Mouse (Mus musculus): Measurements from ENCODE around the gene Ccl1. TPM values are rescaled to one million over a fixed set of nuclear protein-coding genes. Genes with fewer than 3 reads are reported as not detected.

Ccl1 gene
- polyA plus RNA-seq, 1 experiment from 2014 or later: 0.62 TPM

- H3K9ac ChIP-seq: no peak overlapping the region
- H3K4me1 ChIP-seq: no peaks in the 10 kb centered on the region
- no peak overlapping the region for H3K27ac ChIP-seq
- no peaks in the 10 kb centered on the region for H3K36me3 ChIP-seq (replicated peaks)
- no peak for ATAC-seq (replicated peaks)
- H3K4me3 ChIP-seq: no peak overlapping the region
- H3K9me3 ChIP-seq: no peaks in the 10 kb centered on the region
- 68% methylated on average over 7 of the region's 7 CpGs for WGBS
- H3K4me2 ChIP-seq: no peak overlapping the region
- H3K27me3 ChIP-seq (replicated peaks): no peaks in the 10 kb centered on the region; the same call in 1 of the 2 replicates
These were observed 134.0 kb downstream of the Ccl1 start for GRCm38 (mm10) chr11:82171316-82172071.

GRCm38 (mm10) chr11:82169456-82169855 is 136.0 kb downstream of the Ccl1 start:
- no peak overlapping the region for H3K4me2 ChIP-seq
- no peak overlapping the region for H3K27ac ChIP-seq
- no peaks in the 10 kb centered on the region for H3K4me1 ChIP-seq
- H3K9ac ChIP-seq: no peak overlapping the region
- WGBS: 94% methylated on average over 4 of the region's 4 CpGs
- no peaks in the 10 kb centered on the region; the same call in 1 of the 2 replicates for H3K27me3 ChIP-seq (replicated peaks)
- H3K36me3 ChIP-seq (replicated peaks): no peaks in the 10 kb centered on the region
- H3K4me3 ChIP-seq: no peak overlapping the region
- no peaks in the 10 kb centered on the region for H3K9me3 ChIP-seq
- ATAC-seq (replicated peaks): no peak

GRCm38 (mm10) chr11:82168308-82168707 is 137.2 kb downstream of the Ccl1 start:
- H3K4me2 ChIP-seq: no peak overlapping the region
- no peak overlapping the region for H3K27ac ChIP-seq
- no peaks in the 10 kb centered on the region for H3K27me3 ChIP-seq (replicated peaks)
- no peak for ATAC-seq (replicated peaks)
- H3K9ac ChIP-seq: no peak overlapping the region
- H3K9me3 ChIP-seq: no peaks in the 10 kb centered on the region
- no peaks in the 10 kb centered on the region for H3K36me3 ChIP-seq (replicated peaks)
- H3K4me1 ChIP-seq: no peaks in the 10 kb centered on the region
- WGBS: 89% methylated on average over 2 of the region's 2 CpGs
- no peak overlapping the region for H3K4me3 ChIP-seq

- H3K27ac ChIP-seq: no peak overlapping the region
- no peak for ATAC-seq (replicated peaks)
- no peaks in the 10 kb centered on the region for H3K9me3 ChIP-seq
- no peak overlapping the region for H3K9ac ChIP-seq
- no peak overlapping the region for H3K4me3 ChIP-seq
- no peaks in the 10 kb centered on the region for H3K27me3 ChIP-seq (replicated peaks)
- no peak overlapping the region for H3K4me2 ChIP-seq
- H3K4me1 ChIP-seq: no peaks in the 10 kb centered on the region
- H3K36me3 ChIP-seq (replicated peaks): no peaks in the 10 kb centered on the region
- WGBS: 76% methylated on average over 8 of the region's 8 CpGs
These were observed 142.2 kb downstream of the Ccl1 start for GRCm38 (mm10) chr11:82163285-82163684.

GRCm38 (mm10) chr11:82159126-82159525 is 146.4 kb downstream of the Ccl1 start:
- no peaks in the 10 kb centered on the region for H3K9me3 ChIP-seq
- H3K4me3 ChIP-seq: no peak overlapping the region
- H3K9ac ChIP-seq: no peak overlapping the region
- no peaks in the 10 kb centered on the region for H3K36me3 ChIP-seq (replicated peaks)
- H3K4me2 ChIP-seq: no peak overlapping the region
- no peaks in the 10 kb centered on the region for H3K4me1 ChIP-seq
- no peak overlapping the region for H3K27ac ChIP-seq
- no peak for ATAC-seq (replicated peaks)
- 92% methylated on average over 2 of the region's 2 CpGs for WGBS
- H3K27me3 ChIP-seq (replicated peaks): no peaks in the 10 kb centered on the region

GRCm38 (mm10) chr11:82139492-82140094 is 165.9 kb downstream of the Ccl1 start:
- Histone ChIP-seq H3K9ac (no peak overlapping the region), H3K27ac (no peak overlapping the region)
- WGBS: 65% methylated on average over 7 of the region's 7 CpGs

GRCm38 (mm10) chr11:82136196-82136595 is 169.3 kb downstream of the Ccl1 start:
- Histone ChIP-seq H3K27me3 (replicated peaks) (no peaks in the 10 kb centered on the region), H3K4me3 (no peak overlapping the region), H3K9ac (no peak overlapping the region), H3K9me3 (no peaks in the 10 kb centered on the region), H3K36me3 (replicated peaks) (no peaks in the 10 kb centered on the region), H3K4me1 (peaks cover 4% of the 10 kb centered on the region; the same call in 1 of the 2 replicates), H3K4me2 (no peak overlapping the region), H3K27ac (no peak overlapping the region)
- no peak for ATAC-seq (replicated peaks)
- WGBS: 94% methylated on average over 2 of the region's 2 CpGs

More at GRCm38 (mm10) chr11:82139492-82140094, 165.9 kb downstream of the Ccl1 start:
- ATAC-seq (replicated peaks): no peak
- no peaks in the 10 kb centered on the region for H3K27me3 ChIP-seq (replicated peaks)
- no peak overlapping the region for H3K4me2 ChIP-seq
- no peaks in the 10 kb centered on the region for H3K36me3 ChIP-seq (replicated peaks)
- H3K9me3 ChIP-seq: no peaks in the 10 kb centered on the region
- peaks cover 4% of the 10 kb centered on the region; the same call in 1 of the 2 replicates for H3K4me1 ChIP-seq
- H3K4me3 ChIP-seq: no peak overlapping the region

- H3K27me3 ChIP-seq (replicated peaks): no peaks in the 10 kb centered on the region
- ATAC-seq (replicated peaks): no peak
These were observed 172.5 kb downstream of the Ccl1 start for GRCm38 (mm10) chr11:82132977-82133376.

More at GRCm38 (mm10) chr11:82132977-82133376, 172.5 kb downstream of the Ccl1 start:
- H3K36me3 ChIP-seq (replicated peaks): no peaks in the 10 kb centered on the region
- no peak overlapping the region for H3K4me2 ChIP-seq
- WGBS: 71% methylated on average over 1 of the region's 1 CpGs
- no peaks in the 10 kb centered on the region for H3K9me3 ChIP-seq
- no peak overlapping the region for H3K4me3 ChIP-seq
- no peak overlapping the region for H3K27ac ChIP-seq
- no peak overlapping the region for H3K9ac ChIP-seq
- H3K4me1 ChIP-seq: no peaks in the 10 kb centered on the region

Other genes with a start within 250 kb of the Ccl1 start
- gene Ccl11, start 247.9 kb downstream of the Ccl1 start, polyA plus RNA-seq (2015; fragmentation: Nextera tagmentation; extraction: Ambion mirVana): not detected in 2 replicates
- gene Ccl12, start 203.8 kb downstream of the Ccl1 start, polyA plus RNA-seq (2015; fragmentation: Nextera tagmentation; extraction: Ambion mirVana): 1.6 and 3.2 TPM in 2 replicates
- not detected in 2 replicates for gene Ccl8, start 190.5 kb downstream of the Ccl1 start, polyA plus RNA-seq (2015; fragmentation: Nextera tagmentation; extraction: Ambion mirVana)
- gene Tmem132e, start 83.2 kb upstream of the Ccl1 start, polyA plus RNA-seq (2015; fragmentation: Nextera tagmentation; extraction: Ambion mirVana): 2.8 and 3.9 TPM in 2 replicates

All from midbrain, embryonic 15.5 days (tissue).